Mouse (Mus musculus): ENCODE results near the gene Stau1.

The Stau1 gene

GRCm38 (mm10) chr2:166983351-166983894 lies 12.7 kb downstream of the Stau1 start:
- DNase-seq = no peak

- no peak for DNase-seq
These were observed 15.9 kb downstream of the Stau1 start for GRCm38 (mm10) chr2:166980161-166980560.

GRCm38 (mm10) chr2:166977490-166977889 lies 18.6 kb downstream of the Stau1 start:
- DNase-seq = no peak

- DNase-seq = no peak
These were observed 19.7 kb downstream of the Stau1 start for GRCm38 (mm10) chr2:166976356-166976755.

GRCm38 (mm10) chr2:166974177-166974872 lies 21.8 kb downstream of the Stau1 start:
- DNase-seq = no peak

GRCm38 (mm10) chr2:166973153-166973552 lies 22.9 kb downstream of the Stau1 start:
- DNase-seq = no peak

GRCm38 (mm10) chr2:166964773-166965172 lies 31.3 kb downstream of the Stau1 start:
- DNase-seq = no peak

GRCm38 (mm10) chr2:166963257-166963656 lies 32.8 kb downstream of the Stau1 start:
- DNase-seq = no peak

- DNase-seq = peak; percentile 43
These were observed 35.3 kb downstream of the Stau1 start for GRCm38 (mm10) chr2:166960648-166961330.

GRCm38 (mm10) chr2:166956805-166957204 lies 39.3 kb downstream of the Stau1 start:
- DNase-seq = peak; percentile 86

- no peak for DNase-seq
These were observed 43.9 kb downstream of the Stau1 start for GRCm38 (mm10) chr2:166952151-166952550.

GRCm38 (mm10) chr2:166950853-166951648 lies 45.0 kb downstream of the Stau1 start:
- peak; percentile 43 for DNase-seq

GRCm38 (mm10) chr2:166948936-166949335 lies 47.2 kb downstream of the Stau1 start:
- no peak for DNase-seq

- DNase-seq = no peak
These were observed 47.9 kb downstream of the Stau1 start for GRCm38 (mm10) chr2:166948246-166948645.

GRCm38 (mm10) chr2:166945456-166945855 lies 50.6 kb downstream of the Stau1 start:
- no peak for DNase-seq

GRCm38 (mm10) chr2:166944346-166944745 lies 51.8 kb downstream of the Stau1 start:
- no peak for DNase-seq

- no peak for DNase-seq
These were observed 53.0 kb downstream of the Stau1 start for GRCm38 (mm10) chr2:166943146-166943545.

GRCm38 (mm10) chr2:166936166-166936565 lies 59.9 kb downstream of the Stau1 start:
- DNase-seq = no peak

- DNase-seq = no peak
These were observed 60.5 kb downstream of the Stau1 start for GRCm38 (mm10) chr2:166935582-166935981.

- no peak for DNase-seq
These were observed 61.7 kb downstream of the Stau1 start for GRCm38 (mm10) chr2:166934416-166934815.

- no peak for DNase-seq
These were observed 62.2 kb downstream of the Stau1 start for GRCm38 (mm10) chr2:166933943-166934342.

GRCm38 (mm10) chr2:166923971-166924370 lies 72.1 kb downstream of the Stau1 start:
- DNase-seq = no peak

- no peak for DNase-seq
These were observed 85.6 kb downstream of the Stau1 start for GRCm38 (mm10) chr2:166910536-166910935.

Data from cerebellum, adult 9-10 months (tissue).